Mouse (Mus musculus): ENCODE measurements around the gene Reep1. TPM values are rescaled to one million over a fixed set of nuclear protein-coding genes. Genes with fewer than 3 reads are reported as not detected.

The Reep1 gene
- polyA plus RNA-seq, 1 experiment from 2014 or later = 20.3 TPM

DNA sequence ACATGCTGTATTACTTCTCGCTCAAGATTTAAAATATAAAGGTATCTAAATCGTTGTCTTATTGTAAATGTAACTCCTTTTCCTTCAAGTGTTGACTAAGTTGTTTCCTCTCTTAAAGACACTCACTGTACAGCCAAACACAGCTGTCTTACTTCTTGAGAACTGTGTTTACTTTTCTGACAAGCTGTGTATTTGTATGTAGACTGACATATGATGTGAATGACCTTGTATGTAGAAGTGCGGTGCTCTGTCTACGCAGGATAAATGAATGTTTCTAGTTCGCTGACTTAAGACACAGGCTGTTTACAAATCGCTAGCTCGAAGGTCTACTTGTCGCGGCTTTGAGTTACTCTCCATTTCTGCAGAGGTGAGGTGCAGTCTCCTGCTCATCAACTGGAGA is 102.5 kb downstream of the Reep1 start:
- H3K4me1 ChIP-seq (ENCODE audit: control insufficient read depth, insufficient read depth, low read length) = peaks cover 12% of the 10 kb centered on the region
- H3K27ac ChIP-seq (ENCODE audit: low read length) = no peak overlapping the region
- no peak overlapping the region for H3K9ac ChIP-seq (ENCODE audit: low read length)
- no peak overlapping the region for H3K4me2 ChIP-seq (ENCODE audit: low read depth, low read length)
- H3K36me3 ChIP-seq (ENCODE audit: control insufficient read depth, insufficient read depth) = peaks cover 17% of the 10 kb centered on the region
- ATAC-seq (replicated peaks; ENCODE audit: extremely low read depth, insufficient read depth, low FRiP score) = no peak
- H3K4me3 ChIP-seq (ENCODE audit: low read length) = no peak overlapping the region
- no peaks in the 10 kb centered on the region for H3K27me3 ChIP-seq (ENCODE audit: control insufficient read depth, insufficient read depth, low read length)
- no peaks in the 10 kb centered on the region for H3K9me3 ChIP-seq (replicated peaks; ENCODE audit: control insufficient read depth, low read length)
- 89% methylated on average over 9 of the region's 9 CpGs for WGBS

DNA sequence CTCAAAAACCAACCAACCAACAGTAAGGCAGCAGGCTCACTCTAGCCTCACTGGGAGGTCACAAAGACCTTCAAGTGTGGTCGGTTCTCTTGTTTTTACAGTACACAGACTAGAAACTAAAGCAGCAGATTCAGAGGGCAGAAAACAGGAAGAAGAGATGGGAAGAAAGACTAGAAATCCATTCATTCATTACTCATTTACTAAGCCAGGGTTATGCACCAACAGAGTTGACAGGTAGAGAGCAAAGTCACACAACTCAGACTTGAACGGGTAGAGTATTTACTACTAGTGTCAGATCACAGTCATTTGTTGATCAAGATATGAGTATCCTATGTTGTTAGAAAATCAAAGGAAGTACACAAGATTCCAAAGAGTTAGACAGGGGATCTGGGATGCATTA is 105.5 kb downstream of the Reep1 start:
- H3K27me3 ChIP-seq (ENCODE audit: control insufficient read depth, insufficient read depth, low read length) = no peaks in the 10 kb centered on the region
- H3K36me3 ChIP-seq (ENCODE audit: control insufficient read depth, insufficient read depth) = peaks cover 43% of the 10 kb centered on the region
- 80% methylated on average over 2 of the region's 2 CpGs for WGBS
- H3K9ac ChIP-seq (ENCODE audit: low read length) = no peak overlapping the region
- no peak overlapping the region for H3K4me2 ChIP-seq (ENCODE audit: low read depth, low read length)
- H3K27ac ChIP-seq (ENCODE audit: low read length) = no peak overlapping the region
- H3K9me3 ChIP-seq (replicated peaks; ENCODE audit: control insufficient read depth, low read length) = no peaks in the 10 kb centered on the region
- ATAC-seq (replicated peaks; ENCODE audit: extremely low read depth, insufficient read depth, low FRiP score) = no peak
- no peaks in the 10 kb centered on the region for H3K4me1 ChIP-seq (ENCODE audit: control insufficient read depth, insufficient read depth, low read length)
- H3K4me3 ChIP-seq (ENCODE audit: low read length) = no peak overlapping the region

DNA sequence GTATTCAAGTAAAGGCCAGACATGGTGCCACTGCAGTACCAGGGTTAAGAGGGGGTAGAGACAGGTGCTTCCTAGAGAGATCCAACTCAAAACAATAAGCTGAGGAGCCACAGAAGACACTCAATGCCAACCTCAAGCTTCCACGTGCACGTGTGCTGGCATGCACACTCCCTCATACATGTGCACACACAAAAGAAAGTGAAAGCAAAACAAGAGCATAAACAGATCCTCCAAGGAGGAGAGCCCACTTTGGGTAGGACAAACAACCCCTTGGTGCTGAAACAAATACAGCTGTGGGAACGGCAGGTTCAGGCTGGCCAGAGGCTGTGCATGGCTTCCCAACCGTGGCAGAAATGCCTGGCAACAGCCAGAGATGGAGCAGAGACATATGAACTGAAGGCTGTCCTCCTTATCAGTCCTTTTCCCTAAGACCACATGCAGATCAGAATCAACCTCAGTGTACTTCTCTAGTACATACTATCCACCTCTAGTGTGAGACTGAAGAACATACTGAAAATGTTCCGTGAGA is 112.5 kb downstream of the Reep1 start:
- Histone ChIP-seq H3K27ac (ENCODE audit: low read length) (no peak overlapping the region), H3K9me3 (replicated peaks; ENCODE audit: control insufficient read depth, low read length) (no peaks in the 10 kb centered on the region), H3K36me3 (ENCODE audit: control insufficient read depth, insufficient read depth) (peaks cover 33% of the 10 kb centered on the region), H3K4me3 (ENCODE audit: low read length) (no peak overlapping the region), H3K27me3 (ENCODE audit: control insufficient read depth, insufficient read depth, low read length) (no peaks in the 10 kb centered on the region), H3K4me2 (ENCODE audit: low read depth, low read length) (no peak overlapping the region), H3K9ac (ENCODE audit: low read length) (no peak overlapping the region), H3K4me1 (ENCODE audit: control insufficient read depth, insufficient read depth, low read length) (peaks cover 11% of the 10 kb centered on the region)
- ATAC-seq (replicated peaks; ENCODE audit: extremely low read depth, insufficient read depth, low FRiP score) = no peak
- 84% methylated on average over 5 of the region's 5 CpGs for WGBS

DNA sequence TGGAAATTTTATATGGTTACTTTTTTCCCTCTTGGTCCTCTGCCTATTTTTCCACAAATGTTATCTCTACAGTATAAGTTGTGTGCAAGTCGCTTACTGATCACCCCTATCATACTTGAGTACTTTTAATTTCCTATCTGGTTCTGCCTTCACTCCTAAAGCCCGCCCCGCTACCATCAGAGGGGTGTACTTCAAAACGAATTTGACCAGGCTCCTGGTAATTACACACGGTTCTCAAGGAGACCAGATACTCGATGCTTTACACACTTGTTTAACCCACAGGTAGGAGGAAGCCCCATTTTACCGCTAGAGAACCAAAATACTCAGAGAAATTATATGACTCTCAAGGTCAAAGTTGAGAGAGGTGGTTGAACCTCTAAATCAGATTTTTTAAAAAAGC is 115.7 kb downstream of the Reep1 start:
- peak; percentile 42 for ATAC-seq (replicated peaks; ENCODE audit: extremely low read depth, insufficient read depth, low FRiP score)
- peak overlapping the region; percentile 67 for H3K27ac ChIP-seq (ENCODE audit: low read length)

DNA sequence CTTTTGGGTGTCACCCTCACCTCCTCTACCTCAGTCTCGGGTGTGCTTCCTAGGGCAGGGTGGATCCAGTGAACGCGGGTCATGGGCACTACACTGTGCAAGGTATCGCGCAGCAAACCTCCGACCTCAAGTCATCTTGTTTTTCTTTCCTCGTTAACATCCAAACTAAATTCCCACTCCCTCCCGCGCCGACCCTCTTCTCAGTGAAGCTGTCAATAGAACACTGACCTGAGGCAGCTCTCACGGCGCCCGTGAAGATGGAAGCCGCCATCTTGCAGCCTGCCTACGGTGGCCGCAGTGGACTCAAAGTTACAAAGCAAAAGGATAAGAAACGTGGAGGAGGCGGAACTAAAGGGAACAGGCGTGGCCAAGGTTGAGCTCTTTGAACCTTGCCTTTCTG is 116.1 kb downstream of the Reep1 start:
- WGBS = under 1% methylated on average over 19 of the region's 19 CpGs
- H3K4me3 ChIP-seq (ENCODE audit: low read length) = peak overlapping the region; percentile 77
- H3K9me3 ChIP-seq (replicated peaks; ENCODE audit: control insufficient read depth, low read length) = no peaks in the 10 kb centered on the region
- peak overlapping the region; percentile 81 for H3K9ac ChIP-seq (ENCODE audit: low read length)
- H3K36me3 ChIP-seq (ENCODE audit: control insufficient read depth, insufficient read depth) = peaks cover 1% of the 10 kb centered on the region; the same call in 1 of the 2 replicates
- peak overlapping the region; percentile 95 for H3K4me2 ChIP-seq (ENCODE audit: low read depth, low read length)
- peak; percentile 90 for ATAC-seq (replicated peaks; ENCODE audit: extremely low read depth, insufficient read depth, low FRiP score)
- peak overlapping the region; percentile 67 for H3K27ac ChIP-seq (ENCODE audit: low read length)
- H3K27me3 ChIP-seq (ENCODE audit: control insufficient read depth, insufficient read depth, low read length) = no peaks in the 10 kb centered on the region
- peaks cover 11% of the 10 kb centered on the region for H3K4me1 ChIP-seq (ENCODE audit: control insufficient read depth, insufficient read depth, low read length)

More for the DNA sequence above, 115.7 kb downstream of the Reep1 start:
- WGBS = 1% methylated on average over 7 of the region's 7 CpGs
- H3K36me3 ChIP-seq (ENCODE audit: control insufficient read depth, insufficient read depth) = peaks cover 5% of the 10 kb centered on the region
- peaks cover 11% of the 10 kb centered on the region for H3K4me1 ChIP-seq (ENCODE audit: control insufficient read depth, insufficient read depth, low read length)
- no peaks in the 10 kb centered on the region for H3K9me3 ChIP-seq (replicated peaks; ENCODE audit: control insufficient read depth, low read length)
- H3K4me2 ChIP-seq (ENCODE audit: low read depth, low read length) = peak overlapping the region; percentile 95
- no peaks in the 10 kb centered on the region for H3K27me3 ChIP-seq (ENCODE audit: control insufficient read depth, insufficient read depth, low read length)
- peak overlapping the region; percentile 81 for H3K9ac ChIP-seq (ENCODE audit: low read length)
- peak overlapping the region; percentile 77 for H3K4me3 ChIP-seq (ENCODE audit: low read length)

DNA sequence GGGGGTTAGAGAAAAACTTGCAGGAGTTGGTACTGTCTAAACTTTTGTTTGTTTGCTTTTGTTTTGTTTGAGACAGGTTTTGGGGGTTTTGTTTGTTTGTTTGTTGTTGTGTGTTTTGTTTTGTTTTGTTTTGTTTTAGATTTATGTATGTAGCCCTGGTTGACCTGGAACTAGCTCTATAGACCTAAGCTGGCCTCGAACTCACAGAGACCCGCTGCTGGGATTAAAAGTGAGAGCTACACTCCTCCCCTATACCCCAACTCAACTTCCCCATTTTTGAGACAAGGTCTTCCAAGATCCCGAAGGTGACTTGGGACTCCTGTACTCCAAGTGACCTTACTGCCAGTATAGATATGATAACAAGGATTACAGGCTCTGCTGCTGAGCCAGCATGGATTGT is 116.6 kb downstream of the Reep1 start:
- H3K9ac ChIP-seq (ENCODE audit: low read length) = peak overlapping the region; percentile 81
- 25% methylated on average over 3 of the region's 3 CpGs for WGBS
- ATAC-seq (replicated peaks; ENCODE audit: extremely low read depth, insufficient read depth, low FRiP score) = no peak

DNA sequence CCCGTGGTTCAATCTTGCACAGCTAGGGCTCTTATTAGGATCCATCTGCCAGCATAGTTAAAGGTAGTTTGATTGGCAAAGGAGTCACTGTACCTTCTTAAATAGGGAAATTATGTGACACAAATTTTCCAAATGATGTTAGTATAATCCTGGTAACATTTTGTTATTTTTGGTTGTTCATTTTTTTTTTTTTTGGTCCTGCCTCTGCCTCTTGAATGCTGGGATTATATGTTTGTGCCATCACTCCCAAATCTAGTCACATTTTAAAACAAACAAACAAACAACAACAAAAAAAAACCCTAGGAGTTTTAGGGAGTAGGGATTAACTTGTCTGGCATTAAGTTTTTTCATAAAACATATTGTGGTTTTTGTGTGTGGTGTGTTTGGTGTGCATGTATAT is 119.5 kb downstream of the Reep1 start, which contains the start of gene Mrpl35:
Mrpl35 (minus strand) TSS at position 101 of the 400 bp plus-strand sequence.
- WGBS = 40% methylated on average over 1 of the region's 1 CpGs
- Histone ChIP-seq H3K9ac (ENCODE audit: low read length) (no peak within 1 kb of the TSS), H3K36me3 (ENCODE audit: control insufficient read depth, insufficient read depth) (no peaks in the 10 kb centered on the region), H3K27me3 (ENCODE audit: control insufficient read depth, insufficient read depth, low read length) (no peaks in the 10 kb centered on the region), H3K27ac (ENCODE audit: low read length) (no peak within 1 kb of the TSS), H3K4me2 (ENCODE audit: low read depth, low read length) (no peak within 1 kb of the TSS), H3K4me1 (ENCODE audit: control insufficient read depth, insufficient read depth, low read length) (peaks cover 13% of the 10 kb centered on the region), H3K9me3 (replicated peaks; ENCODE audit: control insufficient read depth, low read length) (no peaks in the 10 kb centered on the region), H3K4me3 (ENCODE audit: low read length) (no peak within 1 kb of the TSS)
- ATAC-seq (replicated peaks; ENCODE audit: extremely low read depth, insufficient read depth, low FRiP score) = no peak

More for the DNA sequence above, 116.6 kb downstream of the Reep1 start:
- Histone ChIP-seq H3K27me3 (ENCODE audit: control insufficient read depth, insufficient read depth, low read length) (no peaks in the 10 kb centered on the region), H3K4me2 (ENCODE audit: low read depth, low read length) (peak overlapping the region; percentile 75), H3K4me1 (ENCODE audit: control insufficient read depth, insufficient read depth, low read length) (peaks cover 11% of the 10 kb centered on the region), H3K4me3 (ENCODE audit: low read length) (peak overlapping the region; percentile 77), H3K27ac (ENCODE audit: low read length) (no peak overlapping the region; the same call in 1 of the 2 replicates), H3K36me3 (ENCODE audit: control insufficient read depth, insufficient read depth) (no peaks in the 10 kb centered on the region), H3K9me3 (replicated peaks; ENCODE audit: control insufficient read depth, low read length) (no peaks in the 10 kb centered on the region)

DNA sequence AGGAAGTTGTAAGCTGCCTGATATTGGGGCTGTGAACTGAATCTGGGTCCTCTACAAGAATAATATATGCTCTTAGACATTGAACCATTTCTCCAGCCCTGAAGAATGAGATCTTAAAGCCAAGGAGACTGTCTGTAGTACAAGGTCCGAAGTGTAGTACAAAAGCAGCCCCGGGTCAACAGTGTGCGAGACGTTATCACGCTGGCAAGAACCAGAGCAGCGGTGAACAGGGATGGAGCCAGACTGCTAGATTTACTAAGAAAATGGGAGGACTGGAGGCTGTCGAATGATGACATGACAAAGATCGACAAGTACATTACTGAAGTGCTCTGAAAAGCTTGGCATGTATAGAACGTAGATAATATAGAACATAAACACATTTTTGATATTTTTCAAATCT is 122.4 kb downstream of the Reep1 start:
- WGBS = 84% methylated on average over 9 of the region's 9 CpGs
- H3K4me1 ChIP-seq (ENCODE audit: control insufficient read depth, insufficient read depth, low read length) = peaks cover 8% of the 10 kb centered on the region
- no peak overlapping the region for H3K4me2 ChIP-seq (ENCODE audit: low read depth, low read length)
- H3K9ac ChIP-seq (ENCODE audit: low read length) = no peak overlapping the region
- no peak overlapping the region for H3K27ac ChIP-seq (ENCODE audit: low read length)
- no peaks in the 10 kb centered on the region for H3K9me3 ChIP-seq (replicated peaks; ENCODE audit: control insufficient read depth, low read length)
- no peak overlapping the region for H3K4me3 ChIP-seq (ENCODE audit: low read length)
- ATAC-seq (replicated peaks; ENCODE audit: extremely low read depth, insufficient read depth, low FRiP score) = no peak
- H3K27me3 ChIP-seq (ENCODE audit: control insufficient read depth, insufficient read depth, low read length) = no peaks in the 10 kb centered on the region
- peaks cover 1% of the 10 kb centered on the region; the same call in 1 of the 2 replicates for H3K36me3 ChIP-seq (ENCODE audit: control insufficient read depth, insufficient read depth)

DNA sequence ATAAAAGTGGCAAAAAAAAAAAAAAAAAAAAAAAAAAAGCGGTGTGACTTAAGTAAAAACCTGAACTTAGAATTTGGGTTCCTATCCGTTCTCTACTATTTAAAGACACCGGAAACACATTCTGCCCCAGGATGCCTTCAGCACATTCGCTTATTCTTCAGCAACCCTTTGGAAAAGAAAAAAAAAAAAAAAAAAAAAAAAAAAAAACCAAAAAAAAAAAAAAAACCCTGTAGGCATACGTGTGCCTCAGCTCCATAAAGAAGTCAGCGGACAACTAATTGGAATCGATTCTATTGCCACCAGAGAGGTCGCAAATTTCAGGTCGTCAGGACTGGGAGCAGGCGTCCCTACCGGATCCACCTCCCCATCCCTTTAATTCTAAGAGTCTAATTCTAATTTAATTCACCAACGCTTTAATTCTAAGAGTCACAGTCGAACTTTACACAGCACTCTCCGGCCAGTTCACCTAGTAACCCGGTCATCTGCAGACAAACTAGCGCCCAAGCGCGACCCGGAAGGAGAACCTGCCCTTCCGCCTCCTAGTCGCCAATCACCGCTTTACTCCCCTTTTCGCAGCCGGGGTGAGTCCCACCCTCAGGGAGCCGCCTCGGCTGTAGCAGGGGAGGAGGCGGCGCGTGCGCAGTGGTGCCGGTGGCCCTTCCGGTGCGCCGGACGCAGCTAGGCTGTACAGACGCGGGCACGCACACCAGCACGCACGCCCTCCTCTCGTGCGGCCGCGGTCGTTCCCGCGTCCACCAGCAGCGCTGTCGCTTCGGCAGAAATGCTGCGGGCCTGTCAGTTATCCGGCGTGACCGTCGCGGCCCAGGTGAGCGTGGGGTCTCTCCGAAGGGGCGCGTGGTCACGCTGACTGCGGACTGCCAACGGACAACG is 123.6 kb downstream of the Reep1 start, which contains the start of gene Immt:
Immt (plus strand) TSS at position 642 of the 891 bp plus-strand sequence.
- Histone ChIP-seq H3K4me3 (ENCODE audit: low read length) (peak within 1 kb of the TSS; percentile 99), H3K27me3 (ENCODE audit: control insufficient read depth, insufficient read depth, low read length) (no peaks in the 10 kb centered on the region), H3K4me1 (ENCODE audit: control insufficient read depth, insufficient read depth, low read length) (peaks cover 8% of the 10 kb centered on the region), H3K9ac (ENCODE audit: low read length) (peak within 1 kb of the TSS; percentile 98), H3K4me2 (ENCODE audit: low read depth, low read length) (peak within 1 kb of the TSS; percentile 86), H3K36me3 (ENCODE audit: control insufficient read depth, insufficient read depth) (peaks cover 4% of the 10 kb centered on the region; the same call in 1 of the 2 replicates), H3K27ac (ENCODE audit: low read length) (peak within 1 kb of the TSS; percentile 98), H3K9me3 (replicated peaks; ENCODE audit: control insufficient read depth, low read length) (no peaks in the 10 kb centered on the region)
- WGBS = under 1% methylated on average over 64 of the region's 64 CpGs
- peak; percentile 99 for ATAC-seq (replicated peaks; ENCODE audit: extremely low read depth, insufficient read depth, low FRiP score)

All from heart, embryonic 16.5 days (tissue).